Mouse (Mus musculus): ENCODE results near the gene Gm45716.

- TF ChIP-seq CTCF (IDR thresholded peaks at IDR 0.05; ENCODE audit: low read depth) (no peak), EP300 (IDR thresholded peaks at IDR 0.05; ENCODE audit: low read depth) (no peak)
These were observed 2.7 kb downstream of the Gm45716 start for GRCm38 (mm10) chr11:90190156-90190555.

Data from liver, embryonic 14.5 days (tissue).